Mouse (Mus musculus): ENCODE data around the gene Fshb. TPM values are rescaled to one million over a fixed set of nuclear protein-coding genes. Genes with fewer than 3 reads are reported as not detected.
A peak's percentile ranks its signal among the peaks of the same experiment; 100 is the strongest.

Gene Fshb
- not detected for total RNA-seq (2021)
- long read RNA-seq = 0 reads

GRCm38 (mm10) chr2:107059556-107059955 is at the start of gene Fshb:
Fshb (minus strand) TSS chr2:107059656.
- no peak for DNase-seq (ENCODE audit: low spot score in 2 of 2)

DNA sequence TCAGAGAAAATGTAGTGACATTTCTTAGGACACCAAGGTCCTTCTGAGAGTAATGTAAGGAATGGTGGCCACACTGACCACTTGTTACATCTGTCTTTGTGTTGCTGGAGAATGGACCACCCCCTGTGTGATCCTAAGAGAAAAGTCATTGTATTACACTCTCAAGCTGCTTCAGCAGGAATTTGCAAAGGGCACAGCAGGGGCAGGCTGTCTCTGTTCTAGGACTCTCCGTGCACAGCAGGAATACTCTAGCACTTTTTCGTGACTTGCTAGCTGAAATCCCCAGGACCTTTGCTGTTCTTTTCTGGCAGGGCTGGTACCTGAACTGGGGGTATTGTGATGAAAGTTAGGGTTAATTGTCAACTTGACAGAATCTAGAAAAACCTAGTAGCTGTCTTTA is 24.8 kb upstream of the Fshb start:
- no peak for DNase-seq (ENCODE audit: low spot score in 2 of 2)

DNA sequence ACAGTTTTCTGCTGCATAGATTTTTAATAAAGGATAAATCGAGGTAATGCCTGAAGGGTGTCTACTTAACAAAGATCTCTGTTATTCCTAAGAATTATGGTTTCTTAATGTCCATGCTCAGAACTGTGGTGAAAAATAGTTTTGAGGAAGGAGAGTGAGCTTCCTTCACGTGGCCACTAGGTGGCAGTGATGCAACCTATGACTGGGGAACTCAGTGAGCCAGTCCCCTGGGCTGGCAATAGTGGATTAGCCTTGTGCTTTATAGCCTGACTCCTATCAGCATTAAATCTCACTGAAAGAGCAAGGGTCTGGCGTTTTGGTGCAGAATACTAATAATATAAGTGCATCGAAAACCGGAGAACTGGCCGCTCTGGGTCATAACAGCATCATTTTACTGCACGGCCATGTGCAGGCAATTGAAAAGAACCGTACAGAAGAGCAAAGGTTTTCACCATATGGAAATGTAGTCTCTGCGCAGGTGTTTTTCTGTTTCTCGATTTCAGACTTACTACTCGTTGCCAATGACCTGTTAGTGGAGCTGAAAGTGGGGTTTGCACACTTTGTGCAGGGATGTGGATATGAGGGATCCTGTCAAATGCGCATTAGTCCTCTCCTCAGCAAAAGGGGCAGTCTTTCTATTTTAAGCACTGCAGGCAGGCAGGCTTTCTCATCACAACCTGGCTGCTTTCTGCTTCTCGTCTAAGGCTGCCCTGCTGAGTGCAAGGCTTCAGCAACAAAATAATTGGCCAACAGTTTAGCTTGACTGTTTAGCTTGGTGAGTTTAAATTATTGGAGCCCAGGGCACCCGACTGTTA is 23.8 kb upstream of the Fshb start:
- DNase-seq (ENCODE audit: low spot score in 2 of 2) = peak; percentile 10 to 60

- no peak for DNase-seq (ENCODE audit: low spot score in 2 of 2)
Measured at GRCm38 (mm10) chr2:107063260-107063659, 3.8 kb upstream of the Fshb start.

DNA sequence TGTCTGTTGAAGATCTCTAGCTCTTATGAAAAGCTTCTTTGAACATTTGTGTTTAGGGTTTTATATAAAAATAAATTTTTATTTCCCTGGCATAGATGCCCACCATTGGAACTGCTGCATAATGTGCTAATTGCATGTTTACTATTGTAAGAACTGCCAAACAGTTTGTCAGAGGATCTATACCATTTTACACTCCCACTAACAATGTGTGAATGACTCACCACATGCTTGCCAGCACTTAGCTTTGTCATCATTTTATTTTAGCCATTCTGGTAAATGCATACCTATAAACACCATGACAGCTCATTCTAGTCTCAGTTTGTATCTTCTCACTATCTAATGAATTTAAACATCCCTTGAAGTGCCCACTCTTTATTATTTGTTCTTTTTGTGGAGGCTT is 13.5 kb downstream of the Fshb start:
- DNase-seq (ENCODE audit: low spot score in 2 of 2) = peak in 1 of 2 experiments; percentile 29

GRCm38 (mm10) chr2:107040816-107041215 is 18.6 kb downstream of the Fshb start:
- DNase-seq (ENCODE audit: low spot score in 2 of 2) = peak; percentile 9 to 30

- no peak for DNase-seq (ENCODE audit: low spot score in 2 of 2)
Measured at GRCm38 (mm10) chr2:107035980-107036379, 23.5 kb downstream of the Fshb start.

DNA sequence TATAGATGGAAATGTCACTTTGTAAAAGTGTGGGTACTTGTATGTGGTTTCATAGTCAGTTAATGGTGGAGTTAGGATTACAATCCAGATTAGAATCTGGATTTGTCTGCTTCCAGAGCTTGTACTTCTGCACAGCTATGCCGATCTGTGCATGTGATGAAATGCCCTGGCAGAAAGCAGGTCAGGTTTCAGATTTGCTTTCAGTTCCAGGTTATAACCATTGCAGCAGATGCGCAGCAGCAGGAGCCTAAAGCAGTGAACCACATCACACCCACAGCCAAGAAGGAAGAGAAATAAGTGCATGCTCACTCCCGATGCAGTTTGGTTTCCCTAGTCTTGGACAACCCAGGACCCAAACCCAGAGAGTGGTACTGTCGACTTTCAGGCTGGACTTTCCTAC is 34.8 kb downstream of the Fshb start:
- no peak for DNase-seq (ENCODE audit: low spot score in 2 of 2)

DNA sequence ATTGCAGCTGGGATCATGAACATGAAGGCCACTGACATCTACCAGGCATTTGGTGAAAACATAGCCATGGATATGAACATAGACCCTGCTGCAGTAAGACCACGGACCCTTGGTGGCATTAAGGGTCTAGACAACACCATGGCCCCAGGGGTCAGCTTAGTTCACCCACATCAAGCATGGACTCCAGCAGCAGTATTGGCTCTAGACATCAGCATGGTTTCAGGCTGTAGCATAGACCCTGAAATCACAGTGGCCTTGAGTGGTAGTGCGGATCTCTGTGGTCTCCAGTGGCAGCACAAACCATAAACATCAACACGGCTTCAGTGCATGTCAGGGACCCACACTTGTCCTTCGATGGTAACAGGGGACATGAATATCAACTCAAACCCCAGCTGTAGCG is 36.7 kb downstream of the Fshb start:
- no peak for DNase-seq (ENCODE audit: low spot score in 2 of 2)

- DNase-seq (ENCODE audit: low spot score in 2 of 2) = no peak
Measured at GRCm38 (mm10) chr2:107019331-107019730, 40.1 kb downstream of the Fshb start.

GRCm38 (mm10) chr2:107013161-107013560 is 46.3 kb downstream of the Fshb start:
- DNase-seq (ENCODE audit: low spot score in 2 of 2) = no peak

- DNase-seq (ENCODE audit: low spot score in 2 of 2) = no peak
Measured at GRCm38 (mm10) chr2:107012318-107012717, 47.1 kb downstream of the Fshb start.

DNA sequence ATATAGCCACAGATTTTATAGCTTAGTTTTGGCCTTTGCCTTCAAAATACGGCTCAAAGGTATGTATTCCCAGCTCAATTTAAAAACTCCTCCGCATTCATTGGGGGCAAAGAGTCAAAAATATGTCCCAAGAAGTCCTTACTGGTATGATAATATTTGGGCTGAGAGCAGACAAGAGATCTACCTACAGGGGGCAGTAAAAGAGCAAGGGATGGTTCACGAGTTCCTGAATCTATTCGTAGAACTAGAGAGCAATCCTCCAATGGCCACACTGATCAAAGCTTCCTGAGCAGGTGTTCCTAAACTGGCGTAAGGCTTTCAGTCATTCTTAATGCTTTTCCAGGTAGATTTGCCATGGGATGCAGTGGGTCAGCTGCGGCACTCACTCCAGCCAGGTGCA is 49.3 kb downstream of the Fshb start:
- peak in 1 of 2 experiments; percentile 46 for DNase-seq (ENCODE audit: low spot score in 2 of 2)

DNA sequence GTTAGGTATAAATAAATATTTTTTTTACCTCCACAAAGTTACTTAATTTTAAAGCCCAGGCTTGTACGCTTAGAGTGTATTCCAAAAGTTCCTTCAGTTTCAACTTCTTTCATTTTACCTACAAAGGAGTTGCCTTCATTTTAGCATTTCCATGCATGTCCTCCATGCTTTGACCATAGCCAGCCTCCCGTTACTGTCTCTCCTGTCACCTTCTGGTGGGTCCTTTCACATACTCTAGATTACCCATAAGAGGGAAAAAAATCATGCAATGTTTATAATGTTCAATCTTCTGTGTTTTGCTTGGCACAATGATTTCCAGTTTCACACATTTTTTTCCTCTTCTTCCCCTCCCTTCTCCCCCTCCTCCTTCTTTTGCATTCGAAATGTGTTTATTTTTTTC is 53.1 kb downstream of the Fshb start:
- no peak for DNase-seq (ENCODE audit: low spot score in 2 of 2)

Other genes with a start within 250 kb of the Fshb start
- 10 to 100 TPM; 46.8 to 51.4 TPM for gene Arl14ep, start 85.2 kb downstream of the Fshb start, total RNA-seq (2021)
- gene Kcna4, start 231.0 kb upstream of the Fshb start, total RNA-seq (2021) = 10 to 100 TPM; 40.5 to 42.7 TPM